In the genomic region with DNA sequence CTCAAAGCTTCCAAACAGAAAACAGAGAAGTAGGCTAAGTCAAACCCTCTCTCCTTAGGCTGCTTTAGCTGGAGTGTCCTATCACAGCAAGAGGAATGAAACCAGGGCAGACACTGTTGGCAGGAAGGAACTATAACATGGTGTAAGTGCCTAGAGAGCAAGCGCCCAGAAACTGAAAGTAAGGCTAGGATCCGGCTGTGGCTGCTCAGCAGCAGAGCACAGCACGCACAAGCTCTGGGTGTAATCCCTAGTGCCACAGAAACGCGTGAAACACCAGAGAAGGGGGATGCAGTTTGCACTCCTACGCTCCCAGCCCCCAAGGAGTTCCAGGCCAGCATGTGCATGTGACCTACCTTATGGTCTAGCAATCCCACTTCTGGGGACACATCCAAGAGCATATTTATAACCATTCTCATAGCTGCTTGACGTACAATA, we compare ENCODE assay signal across 8 mouse cellular contexts. TPM values are rescaled to one million over a fixed set of nuclear protein-coding genes. Genes with fewer than 3 reads are reported as not detected.
DNase-seq lines count a peak whose midpoint lies in the region; ATAC-seq and TF ChIP-seq lines count a peak whose summit lies in the region.

No protein-coding gene starts in this region.

- no peak overlapping the region for H3K9ac ChIP-seq in hindbrain, postnatal 0 days (replicated peaks; ENCODE audit: low read length)
- H3K9ac ChIP-seq in lung, embryonic 15.5 days, result no peak overlapping the region
- peak overlapping the region; percentile 23; the same call in 1 of the 2 replicates for H3K9ac ChIP-seq in stomach, postnatal 0 days (ENCODE audit: low read length)

- no peak for TF ChIP-seq EP300 in stomach, postnatal 0 days (optimal IDR thresholded peaks at IDR 0.05)

- no peak for TF ChIP-seq CTCF in brain, embryonic 14.5 days (IDR thresholded peaks at IDR 0.05; ENCODE audit: borderline replicate concordance, extremely low read depth, insufficient read depth, insufficient read length)
- no peak for TF ChIP-seq CTCF in hindbrain, postnatal 0 days (IDR thresholded peaks at IDR 0.05; ENCODE audit: low read depth)
- TF ChIP-seq CTCF in stomach, postnatal 0 days (IDR thresholded peaks at IDR 0.05; ENCODE audit: low read depth), result no peak

- ATAC-seq in hindbrain, postnatal 0 days, result peak; percentile 24; the same call in 1 of the 2 replicates
- ATAC-seq in lung, embryonic 15.5 days (ENCODE audit: borderline replicate concordance, extremely low read depth, low FRiP score, low TSS enrichment), result no peak
- no peak; the same call in 1 of the 2 replicates for ATAC-seq in stomach, postnatal 0 days (ENCODE audit: low FRiP score, low TSS enrichment)

- WGBS in hindbrain, postnatal 0 days, result 59% methylated on average over 7 of the region's 7 CpGs
- WGBS in lung, embryonic 15.5 days, result 69% methylated on average over 7 of the region's 7 CpGs
- 50% methylated on average over 7 of the region's 7 CpGs for WGBS in stomach, postnatal 0 days

- H3K9me3 ChIP-seq in hindbrain, postnatal 0 days (ENCODE audit: low read length), result no peaks in the 10 kb centered on the region
- H3K9me3 ChIP-seq in lung, embryonic 15.5 days, result no peaks in the 10 kb centered on the region
- H3K9me3 ChIP-seq in stomach, postnatal 0 days (ENCODE audit: control insufficient read depth, low read length), result no peaks in the 10 kb centered on the region

- no peaks in the 10 kb centered on the region for H3K27me3 ChIP-seq in hindbrain, postnatal 0 days (ENCODE audit: insufficient read depth, low read length)
- no peaks in the 10 kb centered on the region for H3K27me3 ChIP-seq in lung, embryonic 15.5 days
- H3K27me3 ChIP-seq in stomach, postnatal 0 days (ENCODE audit: control insufficient read depth, insufficient read depth, low read length), result no peaks in the 10 kb centered on the region

- H3K27ac ChIP-seq in hindbrain, postnatal 0 days, result peak overlapping the region; percentile 41; the same call in 1 of the 2 replicates
- peak overlapping the region; percentile 51 for H3K27ac ChIP-seq in lung, embryonic 15.5 days
- peak overlapping the region; percentile 75 for H3K27ac ChIP-seq in stomach, postnatal 0 days (replicated peaks)

- H3K4me2 ChIP-seq in hindbrain, postnatal 0 days (ENCODE audit: low read depth, low read length), result no peak overlapping the region
- H3K4me2 ChIP-seq in lung, embryonic 15.5 days, result no peak overlapping the region
- peak overlapping the region; percentile 39 for H3K4me2 ChIP-seq in stomach, postnatal 0 days (replicated peaks; ENCODE audit: low read depth)

- TF ChIP-seq POLR2A in brain, embryonic 14.5 days (IDR thresholded peaks at IDR 0.05; ENCODE audit: borderline replicate concordance, extremely low read depth, insufficient read depth, insufficient read length, poor library complexity, severe bottlenecking), result no peak

- DNase-seq in heart, adult 18-20 months, result peak; percentile 66 to 80
- no peak for DNase-seq in heart, adult 8-10 months (ENCODE audit: low spot score)
- DNase-seq in A20 (ENCODE audit: low read depth, low spot score), result peak; percentile 76
- peak; percentile 26 for DNase-seq in brain, embryonic 14.5 days (ENCODE audit: low read depth)
- DNase-seq in hindbrain, postnatal 0 days (ENCODE audit: low spot score), result peak; percentile 37
- no peak for DNase-seq in stomach, postnatal 0 days (ENCODE audit: low spot score)
- DNase-seq in ovary, postnatal 14 days (ENCODE audit: low spot score), result no peak

- H3K4me1 ChIP-seq in hindbrain, postnatal 0 days (ENCODE audit: insufficient read depth, low read length), result peaks cover 9% of the 10 kb centered on the region
- H3K4me1 ChIP-seq in lung, embryonic 15.5 days, result peaks cover 32% of the 10 kb centered on the region
- H3K4me1 ChIP-seq in stomach, postnatal 0 days (replicated peaks; ENCODE audit: control insufficient read depth, insufficient read depth), result no peaks in the 10 kb centered on the region

- H3K36me3 ChIP-seq in hindbrain, postnatal 0 days (ENCODE audit: insufficient read depth, low read length), result no peaks in the 10 kb centered on the region
- H3K36me3 ChIP-seq in lung, embryonic 15.5 days, result no peaks in the 10 kb centered on the region
- H3K36me3 ChIP-seq in stomach, postnatal 0 days (ENCODE audit: control insufficient read depth, insufficient read depth, low read length), result no peaks in the 10 kb centered on the region

- no peak overlapping the region for H3K4me3 ChIP-seq in hindbrain, postnatal 0 days (ENCODE audit: low read length)
- no peak overlapping the region for H3K4me3 ChIP-seq in lung, embryonic 15.5 days
- H3K4me3 ChIP-seq in stomach, postnatal 0 days (ENCODE audit: low read depth, low read length), result no peak overlapping the region

RNA-seq across cellular contexts. Expression of a gene that starts 41.2 kb away (rescaled TPM):
- total RNA-seq in heart, adult 18-20 months (2021), result 10 to 100 TPM; 10.3 to 11.8 TPM
- 10 to 100 TPM; 10.7 to 12.1 (median 11.7) TPM for total RNA-seq in heart, adult 8-10 months (2022)
- 13.0 and 18.1 TPM in 2 replicates for polyA plus RNA-seq in brain, embryonic 14.5 days (2012; rRNA removed)
- 16.2 and 16.9 TPM in 2 replicates for total RNA-seq in hindbrain, postnatal 0 days (2014; rRNA removed)
- 15.1 and 17.2 TPM in 2 replicates for polyA plus RNA-seq in hindbrain, postnatal 0 days (2015; fragmentation: Nextera tagmentation; extraction: Ambion mirVana)
- 22.7 and 26.1 TPM in 2 replicates for polyA plus RNA-seq in lung, embryonic 15.5 days (2015; fragmentation: Nextera tagmentation; extraction: Ambion mirVana)
- 8.8 and 10.1 TPM in 2 replicates for polyA plus RNA-seq in stomach, postnatal 0 days (2015; fragmentation: Nextera tagmentation; extraction: Ambion mirVana)

Comparison
In these comparisons a context has a peak if more than half of its experiments do, and no peak if none do; other contexts are left out.
1. DNase-seq: peak in heart, adult 18-20 months (2 of 2), A20 (single experiment), brain, embryonic 14.5 days (single experiment) and hindbrain, postnatal 0 days (single experiment); none in heart, adult 8-10 months (single experiment), stomach, postnatal 0 days (single experiment) and ovary, postnatal 14 days (single experiment).
2. Peak in every context shown above with its lines, with median percentiles within 50 percentile points of each other: H3K27ac ChIP-seq.